Mouse (Mus musculus): ENCODE data around the gene Ntf5. TPM values are rescaled to one million over a fixed set of nuclear protein-coding genes. Genes with fewer than 3 reads are reported as not detected.

Gene Ntf5
- total RNA-seq (2021), result under 1 TPM; 0.25 to 0.28 TPM
- long read RNA-seq, experiment 1, result 0 reads
- long read RNA-seq, experiment 2, partial matches to known transcripts, result 0 of 1 reads
- long read RNA-seq, experiment 2, other reads (novel, unspliced or antisense), result 0 of 1 reads

DNA sequence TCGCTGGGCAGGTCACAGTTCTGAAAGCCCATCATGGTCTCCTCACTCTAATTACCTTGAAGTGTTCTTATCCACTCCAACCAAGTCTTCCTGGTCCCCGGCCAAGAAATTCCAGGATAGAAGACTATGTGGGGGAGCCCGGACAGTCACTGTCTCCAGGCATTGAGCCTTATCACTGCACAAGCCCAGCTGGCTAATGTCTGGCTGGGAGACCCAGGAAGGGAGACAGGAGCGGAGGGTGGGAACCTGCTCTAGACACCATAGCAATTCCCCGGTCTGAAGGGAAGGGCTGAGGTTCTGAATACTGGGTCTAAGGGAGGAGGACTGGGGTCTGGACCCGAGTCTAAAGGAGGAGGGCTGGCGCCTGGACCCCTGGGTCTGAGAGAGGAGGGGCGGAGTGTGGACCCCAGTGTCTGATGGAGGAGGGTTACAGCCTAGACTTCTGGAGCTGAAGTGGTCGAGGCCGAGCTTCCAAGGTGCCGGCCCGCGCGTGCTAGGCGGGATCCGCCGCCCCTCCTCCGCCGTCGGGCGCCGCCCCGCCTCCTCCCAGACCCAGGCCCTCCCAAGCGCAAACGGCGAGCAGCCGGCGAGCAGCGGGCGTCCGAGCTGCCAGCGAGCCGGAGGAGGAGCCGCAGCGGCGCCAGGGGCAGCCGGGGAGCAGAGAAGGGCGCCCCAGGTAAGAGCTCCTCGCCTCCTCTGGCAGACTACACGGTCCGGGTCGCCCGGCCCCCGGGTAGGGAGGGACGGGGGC is at the start of gene Ntf5:
TSS of gene Ntf5 (plus strand) at position 583 of the 751 bp plus-strand sequence.
- no peak for DNase-seq

DNA sequence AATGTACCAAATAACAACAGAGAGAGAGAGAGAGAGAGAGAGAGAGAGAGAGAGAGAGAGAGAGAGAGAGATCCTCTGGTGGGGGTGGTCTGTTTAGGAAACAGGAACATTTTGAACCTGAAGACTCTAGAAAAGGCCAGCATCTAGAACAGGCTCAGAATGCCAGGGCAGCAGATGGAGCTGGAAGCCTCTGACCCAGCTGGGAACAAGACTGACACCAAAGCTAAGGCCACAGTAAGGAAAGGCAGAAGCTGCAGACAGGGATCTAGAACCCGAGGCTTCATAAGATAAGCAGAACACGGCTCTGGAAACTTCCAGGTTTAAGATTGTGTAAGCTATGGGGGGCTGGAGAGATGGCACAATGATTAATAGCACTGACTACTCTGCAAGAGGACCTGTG is 49.5 kb upstream of the Ntf5 start:
- no peak for DNase-seq

DNA sequence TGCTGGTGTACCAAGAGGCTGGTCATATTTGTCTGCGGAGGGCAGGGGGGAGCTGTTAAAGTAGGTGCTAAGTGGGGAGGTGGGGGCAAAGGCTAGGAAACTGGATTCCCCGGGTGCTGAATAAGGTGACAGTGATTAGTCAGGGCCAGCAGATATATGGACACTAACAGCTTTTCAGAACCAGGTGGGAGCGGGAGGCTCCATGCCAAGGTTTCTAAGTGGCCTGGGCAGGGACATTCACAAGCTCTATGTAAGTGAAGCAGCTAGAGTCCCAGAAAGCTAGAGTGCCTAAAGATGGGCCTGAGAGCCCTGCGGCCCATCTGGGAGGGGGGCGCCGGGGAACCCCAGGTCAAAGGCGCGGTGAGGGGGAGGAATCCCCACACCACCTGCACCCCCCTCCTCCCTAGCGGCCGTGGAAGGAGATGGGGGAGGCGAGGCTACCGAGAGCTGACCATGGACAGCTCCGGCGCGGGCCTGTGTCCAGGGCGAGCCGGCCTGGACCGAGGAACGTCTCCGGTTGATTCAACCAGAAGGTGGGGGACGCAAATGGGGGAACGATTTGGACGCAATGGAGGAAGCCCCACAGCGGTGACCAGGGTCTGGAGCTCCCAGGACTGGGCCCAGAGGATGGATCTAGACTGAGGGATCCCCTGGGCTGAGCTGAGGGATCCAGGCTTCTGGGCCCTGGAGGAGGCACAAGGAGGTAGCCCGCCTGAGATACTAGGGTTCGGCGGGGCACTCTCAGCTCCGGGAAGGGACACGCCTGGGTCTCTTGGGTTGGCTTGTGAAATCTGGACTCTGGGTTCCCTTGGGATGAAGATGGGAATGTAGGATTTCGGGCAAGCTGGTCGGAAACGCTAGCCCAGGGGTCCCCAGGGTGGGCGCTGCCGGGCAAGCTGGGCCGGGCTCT is 47.5 kb upstream of the Ntf5 start:
- DNase-seq, result peak; percentile 42 to 73

DNA sequence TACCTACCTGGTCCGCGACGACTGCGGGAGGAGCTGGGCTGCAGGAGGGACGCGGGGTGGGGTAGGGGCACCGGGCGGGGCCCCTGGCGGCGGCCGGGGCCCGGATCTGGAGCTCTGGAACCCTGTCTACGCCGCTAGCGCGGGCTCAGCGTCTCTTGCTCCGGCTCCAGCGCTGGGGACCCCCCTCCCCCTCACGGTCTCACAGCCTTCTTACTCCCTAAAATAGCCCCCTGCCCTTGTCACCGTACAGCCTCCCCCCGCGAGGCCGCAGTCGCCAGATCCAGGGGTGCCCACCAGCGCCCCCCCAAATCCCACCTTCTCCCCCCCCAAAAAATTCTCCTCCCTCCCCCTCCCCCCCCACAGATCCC is 46.9 kb upstream of the Ntf5 start, which contains the start of gene Ppfia3:
TSS of gene Ppfia3 (minus strand) at position 368 of the 368 bp plus-strand sequence.
- peak in 1 of 2 experiments; percentile 18 for DNase-seq

DNA sequence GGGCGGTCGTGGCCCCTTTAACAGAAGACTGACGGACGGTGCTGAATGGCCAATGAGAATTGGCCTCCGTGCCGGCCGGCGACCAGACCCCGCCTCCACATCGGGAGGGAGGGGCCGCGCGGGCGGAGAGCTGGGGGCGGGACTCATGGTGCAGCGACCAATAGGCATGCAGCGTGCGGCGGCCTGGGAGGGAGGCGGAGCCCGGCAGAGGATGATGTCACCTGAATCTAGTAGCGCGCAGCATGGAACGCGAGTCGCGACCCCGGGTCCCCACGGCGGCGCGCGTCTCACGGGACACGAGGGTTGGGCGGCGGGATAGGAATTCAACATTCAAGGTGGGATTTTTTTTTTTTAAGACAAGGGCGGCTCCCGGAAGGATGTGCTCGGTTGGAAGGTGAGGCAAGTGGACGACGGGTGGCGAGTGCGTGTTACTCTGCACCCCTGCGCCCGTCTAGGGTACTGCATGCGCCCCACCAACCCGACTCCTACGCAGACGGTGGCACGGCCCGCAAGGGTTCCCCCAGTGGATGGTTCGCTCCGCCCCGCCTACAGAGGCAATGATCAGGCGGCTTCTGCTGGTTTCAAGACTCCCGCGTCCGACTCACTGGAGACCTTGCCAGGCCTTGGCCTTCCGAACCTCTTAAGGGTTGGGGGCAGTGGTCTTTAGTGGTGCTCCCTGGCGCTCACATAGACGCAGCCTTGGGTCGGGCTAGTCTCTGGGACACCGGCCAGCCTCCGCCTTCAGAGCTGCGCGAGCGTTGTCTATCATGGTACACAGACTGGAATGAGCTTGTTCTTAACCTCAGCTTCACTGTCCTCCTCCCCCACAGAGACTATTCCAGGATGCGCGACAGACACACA is 46.2 kb upstream of the Ntf5 start:
- peak; percentile 97 for DNase-seq

DNA sequence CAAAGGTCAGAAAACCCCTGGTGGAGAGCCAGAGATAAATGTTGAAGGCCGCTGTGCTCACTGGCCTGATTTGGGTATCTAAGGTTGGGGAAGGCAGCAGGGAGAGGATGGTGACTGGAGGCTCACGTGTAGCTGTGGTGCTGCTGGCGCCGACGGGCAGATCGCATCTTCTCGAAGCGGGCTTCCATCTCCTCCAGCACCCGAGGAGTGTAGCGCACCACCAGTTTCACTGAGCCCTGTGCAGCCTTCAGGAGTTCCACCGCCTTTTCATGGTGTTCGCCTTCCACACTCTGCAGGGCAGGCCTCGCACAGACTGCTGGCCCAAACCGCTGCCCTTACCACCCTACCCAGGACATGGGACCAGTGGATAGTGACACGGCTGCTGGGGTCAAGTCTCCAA is 45.3 kb upstream of the Ntf5 start:
- no peak for DNase-seq

DNA sequence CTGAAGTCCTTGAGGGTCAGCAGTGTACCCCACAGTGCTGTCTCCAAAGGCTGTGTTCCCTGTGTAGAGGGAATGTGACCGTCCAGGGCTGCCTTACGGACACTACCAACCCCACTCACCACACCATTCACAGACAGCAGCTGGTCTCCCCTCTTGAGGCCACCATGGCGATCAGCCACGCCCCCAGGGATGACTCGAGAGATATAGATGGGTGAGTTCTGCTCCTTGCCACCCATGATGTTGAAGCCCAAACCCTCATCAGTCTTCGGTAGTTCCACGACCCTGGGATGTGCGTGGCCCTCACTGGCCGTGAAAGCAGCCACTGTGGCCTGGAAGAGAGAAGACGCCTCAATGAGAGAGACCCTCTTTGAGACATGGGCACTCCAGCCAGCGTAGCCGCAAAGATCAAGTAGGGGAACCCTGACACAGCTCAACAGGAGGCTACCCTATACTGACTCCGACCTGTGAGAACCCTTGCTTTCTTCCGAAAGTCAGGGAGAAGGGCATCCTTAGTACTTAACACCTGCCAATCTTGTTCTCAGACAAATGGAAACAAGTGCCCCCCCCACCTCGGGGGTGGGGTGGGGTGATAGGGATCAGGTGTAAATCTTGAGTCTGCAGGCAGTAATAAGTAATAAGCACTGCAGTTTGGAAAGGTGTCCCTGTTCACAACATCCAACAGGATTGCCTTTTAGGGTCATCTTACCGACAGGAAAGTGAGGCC is 44.3 kb upstream of the Ntf5 start:
- DNase-seq, result no peak

DNA sequence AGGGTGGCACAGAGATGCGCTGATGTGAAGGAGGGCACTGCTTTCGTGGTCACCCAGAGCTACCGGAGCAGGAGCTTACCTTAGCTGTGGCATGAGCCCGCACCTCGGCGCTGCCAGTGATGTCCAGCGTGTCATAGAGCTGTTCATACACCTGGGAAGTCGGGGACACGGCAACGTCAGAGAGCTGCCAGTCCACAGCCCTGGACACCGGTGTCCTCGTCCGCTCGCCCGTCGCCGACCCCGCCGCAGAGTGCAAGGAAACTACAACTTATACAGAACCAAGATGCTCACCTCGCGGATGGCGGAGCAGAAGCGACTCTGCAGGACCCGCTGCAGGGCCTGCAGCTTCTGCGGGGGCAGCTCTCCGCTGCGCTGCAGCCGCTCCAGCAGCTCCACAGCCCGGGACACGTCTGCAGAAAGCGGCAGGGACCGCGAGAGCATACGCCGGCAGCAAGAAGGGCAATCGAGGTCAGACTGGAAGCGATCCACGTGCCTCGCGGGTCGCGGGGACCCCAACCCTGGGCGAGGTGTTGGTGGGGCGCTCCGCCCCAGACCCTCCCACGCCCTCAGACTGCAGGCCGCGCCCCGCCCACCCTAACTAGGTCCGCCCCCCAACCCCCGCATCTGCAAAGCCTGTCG is 43.5 kb upstream of the Ntf5 start:
- no peak for DNase-seq

DNA sequence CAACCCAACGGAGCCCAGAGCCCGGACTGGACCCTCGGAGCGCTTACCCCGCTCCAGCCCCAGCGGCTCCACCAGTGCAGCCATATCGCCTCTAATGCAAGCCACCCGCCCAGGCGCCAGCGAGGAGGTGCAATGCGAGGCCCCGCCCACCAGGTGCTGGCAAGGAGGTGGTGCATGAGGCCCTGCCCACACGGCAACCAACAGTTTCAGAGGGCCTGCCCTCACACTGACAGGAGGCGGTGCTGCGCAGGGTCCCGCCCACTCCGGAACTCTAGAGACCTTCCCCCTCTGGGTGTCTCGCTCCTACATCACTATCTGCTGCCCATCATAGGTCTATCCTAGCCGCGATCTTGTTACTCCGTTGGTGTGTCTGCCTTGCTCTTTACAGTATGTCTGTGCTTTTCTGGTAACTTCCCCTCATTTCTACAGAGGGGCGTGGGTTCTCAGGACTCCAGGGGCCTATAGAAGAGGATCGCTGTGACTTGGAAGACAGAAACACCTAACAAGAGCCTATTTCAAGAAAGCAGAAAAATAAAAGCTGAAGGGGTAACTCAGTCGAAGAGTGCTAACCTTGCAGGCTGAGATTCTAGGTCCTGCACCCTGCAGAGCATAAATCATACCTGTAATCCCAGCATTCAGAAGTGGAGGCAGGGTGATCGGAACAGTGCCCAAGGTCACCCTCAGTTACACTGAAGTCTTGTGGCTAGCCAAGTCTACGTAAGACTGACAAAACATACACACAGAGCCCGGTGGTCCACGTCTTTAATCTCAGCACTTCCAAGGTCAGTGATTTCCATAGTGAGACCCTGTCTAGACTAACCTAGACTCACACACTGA is 42.8 kb upstream of the Ntf5 start, which contains the start of gene Lin7b:
TSS of gene Lin7b (minus strand) at position 109 of the 837 bp plus-strand sequence.
- DNase-seq, result peak; percentile 85

DNA sequence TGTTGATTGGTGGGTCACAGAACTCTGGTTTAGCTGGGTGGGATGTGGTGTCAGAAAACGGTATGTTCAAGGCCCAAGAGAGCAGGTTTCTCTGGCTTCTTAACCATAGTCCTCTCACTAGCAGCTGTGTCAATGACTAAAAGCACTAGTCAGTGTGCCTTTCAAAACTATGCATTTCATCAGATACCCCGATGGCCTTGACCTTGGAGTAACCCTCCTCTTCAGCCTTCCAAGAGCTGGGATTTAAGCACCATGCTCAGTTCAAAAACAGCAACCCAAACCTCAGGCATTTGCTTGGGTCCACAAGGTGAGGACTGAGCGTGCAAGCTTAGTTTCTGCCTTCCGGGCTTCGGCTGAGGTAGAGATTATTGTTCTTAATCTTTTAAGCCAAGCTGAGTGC is 41.1 kb upstream of the Ntf5 start:
- no peak for DNase-seq

DNA sequence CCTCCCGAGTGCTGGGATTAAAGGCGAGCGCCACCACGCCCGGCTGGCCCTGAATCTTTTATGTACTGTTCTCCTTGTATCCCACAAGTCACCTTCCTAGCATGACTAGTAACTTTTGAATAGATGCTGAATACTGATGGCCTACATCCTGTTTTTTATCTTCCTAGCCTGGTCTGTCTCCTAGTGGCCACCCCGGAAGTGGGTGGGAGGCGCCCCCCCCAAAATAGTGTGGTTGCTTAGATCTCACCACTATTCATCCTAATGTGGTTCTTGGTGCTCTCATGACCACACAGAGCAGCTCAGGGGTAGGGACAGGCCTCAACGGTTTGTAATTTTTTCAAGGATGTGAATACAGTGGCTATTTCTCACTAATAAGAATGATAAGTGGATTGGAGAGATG is 38.9 kb upstream of the Ntf5 start:
- no peak for DNase-seq

DNA sequence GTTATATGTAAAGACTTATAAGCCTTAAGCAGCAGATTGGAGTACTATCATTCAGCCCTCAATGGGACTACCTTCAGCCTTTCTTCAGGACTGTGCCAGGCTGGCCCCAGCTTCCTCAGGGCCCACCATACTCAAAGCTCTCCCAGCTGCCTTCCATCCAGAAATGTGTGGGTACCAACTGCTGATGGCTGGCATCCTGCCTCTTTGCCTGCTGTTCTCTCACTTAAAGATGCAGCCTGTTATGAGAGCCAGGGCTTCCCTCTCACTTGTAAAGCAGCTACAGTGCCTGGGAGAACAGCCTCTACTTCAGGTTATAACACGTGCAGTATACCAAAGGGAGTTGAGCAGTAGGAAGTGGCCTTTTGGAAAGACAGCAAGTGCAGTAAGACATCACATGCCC is 37.4 kb upstream of the Ntf5 start:
- DNase-seq, result no peak

DNA sequence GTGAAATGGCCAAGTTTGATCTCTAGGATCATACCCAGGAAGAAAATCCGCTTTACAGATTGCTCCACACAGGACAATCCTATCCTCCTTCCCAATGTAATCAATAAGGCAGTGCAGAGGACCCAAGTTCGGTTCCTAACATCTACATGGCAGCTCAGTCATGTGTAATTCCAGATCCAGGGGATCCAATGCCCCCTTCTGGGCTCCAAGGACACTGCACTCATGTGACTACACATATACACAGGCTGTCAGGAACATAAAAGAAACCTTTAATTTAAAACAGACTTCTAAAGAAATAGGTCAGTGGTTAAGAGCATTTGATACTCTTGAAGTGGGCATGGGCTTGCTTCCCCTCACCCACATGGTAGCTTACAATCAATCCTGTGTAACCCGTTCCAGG is 27.4 kb upstream of the Ntf5 start:
- no peak for DNase-seq

DNA sequence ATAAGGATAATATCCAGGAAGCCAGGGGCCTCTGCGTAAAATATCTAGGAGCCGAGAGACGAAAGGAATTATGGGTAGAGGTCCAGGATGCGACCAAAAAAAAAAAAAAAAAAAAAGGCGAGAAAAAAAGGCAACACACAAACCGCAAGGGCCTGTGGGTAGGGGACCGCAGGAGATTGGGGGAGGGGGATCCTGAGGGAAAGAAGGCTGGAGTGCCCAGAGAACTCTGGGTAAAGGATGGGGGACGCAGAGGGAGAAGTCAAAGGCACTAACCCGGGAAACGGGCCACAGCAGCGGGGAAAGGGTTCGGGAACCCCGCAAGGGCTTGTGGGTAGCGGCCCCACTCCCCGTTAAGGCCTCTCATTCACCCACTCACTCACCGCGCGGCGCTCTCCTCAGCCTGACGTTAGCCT is 18.4 kb upstream of the Ntf5 start:
- DNase-seq, result no peak

DNA sequence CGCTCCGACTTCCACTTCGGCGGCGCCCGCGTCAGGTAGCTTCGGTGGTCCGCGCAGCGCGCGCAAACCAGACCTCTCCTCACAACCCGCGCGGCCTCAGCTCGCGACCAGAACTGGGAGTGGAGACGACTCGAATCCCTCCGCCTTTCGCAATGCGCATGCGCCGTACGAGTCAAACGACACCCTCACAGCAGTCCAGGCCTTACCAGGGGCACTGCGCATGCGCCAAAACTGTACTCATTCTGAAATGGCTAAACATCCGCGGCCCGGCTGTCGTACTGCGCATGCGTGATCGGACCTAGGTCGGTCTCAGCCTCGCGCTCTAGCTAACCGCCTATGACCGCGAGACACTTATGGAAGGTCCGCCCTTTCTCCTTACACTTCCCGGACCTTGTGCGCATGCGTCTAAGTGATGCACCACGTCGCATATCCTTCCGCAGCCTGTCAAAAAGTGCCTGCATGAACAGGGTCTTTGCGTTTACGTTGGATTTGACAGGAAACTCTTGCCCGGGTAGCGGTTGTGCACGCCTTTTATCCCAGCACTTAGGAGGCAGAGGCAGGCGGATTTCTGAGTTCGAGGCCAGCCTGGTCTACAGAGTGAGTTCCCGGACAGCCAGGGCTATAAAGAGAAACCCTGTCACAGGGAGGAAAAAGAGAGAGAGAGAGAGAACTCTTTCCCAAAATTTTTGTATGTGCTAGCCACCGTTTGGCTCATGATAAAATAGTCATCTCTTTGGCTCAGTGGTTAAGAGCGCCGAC is 17.7 kb upstream of the Ntf5 start, which contains the start of gene Snrnp70:
TSS of gene Snrnp70 (minus strand) at position 165 of the 759 bp plus-strand sequence.
- DNase-seq, result peak; percentile 100

DNA sequence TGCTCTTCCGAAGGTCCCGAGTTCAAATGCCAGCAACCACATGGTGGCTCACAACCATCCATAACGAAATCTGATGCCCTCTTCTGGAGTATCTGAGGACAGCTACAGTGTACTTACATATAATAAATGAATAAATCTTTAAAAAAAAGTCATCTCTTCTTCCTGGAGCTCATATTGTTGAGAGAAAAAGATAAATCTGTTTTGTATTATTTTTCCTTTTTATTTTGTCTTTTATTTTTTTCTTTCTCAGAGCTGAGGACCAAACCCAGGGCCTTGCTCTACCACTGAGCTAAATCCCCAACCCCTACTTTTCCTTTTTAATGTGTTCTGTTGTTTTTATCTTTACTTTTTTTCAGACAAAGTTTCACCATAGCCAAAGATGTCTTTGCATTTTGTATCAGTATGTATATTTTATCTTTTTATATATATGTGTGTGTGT is 17.1 kb upstream of the Ntf5 start:
- DNase-seq, result peak in 1 of 2 experiments; percentile 21

DNA sequence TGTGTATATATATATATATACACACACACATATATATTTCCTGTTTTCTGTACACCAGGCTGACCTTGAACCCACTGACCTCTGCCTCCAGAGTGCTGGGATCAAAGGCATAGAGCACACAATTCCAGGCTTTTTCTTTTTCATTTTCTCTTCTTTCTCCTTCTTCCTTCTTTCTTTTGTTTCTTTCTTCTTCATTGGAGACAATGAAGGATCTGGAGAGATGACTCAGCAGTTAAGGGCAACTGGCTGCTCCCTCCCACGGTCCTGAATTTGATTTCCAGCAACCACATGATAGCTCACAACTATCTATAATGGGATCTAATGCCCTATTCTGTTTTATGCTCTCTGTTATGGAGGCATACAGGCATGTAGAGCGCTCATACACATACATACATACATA is 16.7 kb upstream of the Ntf5 start:
- DNase-seq, result no peak

DNA sequence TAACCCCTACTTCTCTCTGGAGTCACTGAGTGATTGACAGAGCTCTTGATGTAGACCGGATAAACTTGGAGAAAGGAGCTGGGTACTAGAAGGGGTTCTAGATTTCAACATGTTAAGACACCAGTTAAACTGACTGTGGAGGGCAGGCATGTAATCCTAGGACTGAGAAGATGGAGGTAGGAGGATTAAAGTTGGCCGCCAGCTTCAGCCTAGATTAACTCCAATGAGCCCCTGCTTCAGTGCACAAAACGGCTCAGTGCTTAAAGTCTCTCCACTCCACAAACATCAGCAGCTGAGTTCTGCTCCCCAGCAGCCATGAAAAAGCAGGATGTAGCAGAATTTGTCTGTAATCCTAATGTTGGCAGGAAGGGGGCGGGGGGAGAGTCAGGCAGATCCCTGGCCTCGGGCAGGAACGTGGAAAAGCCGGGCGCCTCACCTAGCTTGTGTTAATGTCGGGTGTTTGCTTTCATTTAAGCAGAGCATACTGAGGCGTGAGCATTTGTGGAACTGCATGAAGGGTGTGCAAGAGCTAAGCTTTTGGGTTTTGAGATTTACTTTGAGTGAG is 11.9 kb upstream of the Ntf5 start:
- DNase-seq, result no peak
